Mouse (Mus musculus) layer of hippocampus, adult 9-10 months (tissue): ENCODE results near the gene Ip6k3.

Experiments used
- DNase-seq: peaks from one replicate; pipeline ENCODE4 v3.0.0; 2022; ENCODE audit warnings: low spot score

The Ip6k3 gene

GRCm38 (mm10) chr17:27167545-27167944 is at the start of gene Ip6k3:
Gene Ip6k3, minus strand, starts transcription at chr17:27167795.
- DNase-seq: no peak

DNA sequence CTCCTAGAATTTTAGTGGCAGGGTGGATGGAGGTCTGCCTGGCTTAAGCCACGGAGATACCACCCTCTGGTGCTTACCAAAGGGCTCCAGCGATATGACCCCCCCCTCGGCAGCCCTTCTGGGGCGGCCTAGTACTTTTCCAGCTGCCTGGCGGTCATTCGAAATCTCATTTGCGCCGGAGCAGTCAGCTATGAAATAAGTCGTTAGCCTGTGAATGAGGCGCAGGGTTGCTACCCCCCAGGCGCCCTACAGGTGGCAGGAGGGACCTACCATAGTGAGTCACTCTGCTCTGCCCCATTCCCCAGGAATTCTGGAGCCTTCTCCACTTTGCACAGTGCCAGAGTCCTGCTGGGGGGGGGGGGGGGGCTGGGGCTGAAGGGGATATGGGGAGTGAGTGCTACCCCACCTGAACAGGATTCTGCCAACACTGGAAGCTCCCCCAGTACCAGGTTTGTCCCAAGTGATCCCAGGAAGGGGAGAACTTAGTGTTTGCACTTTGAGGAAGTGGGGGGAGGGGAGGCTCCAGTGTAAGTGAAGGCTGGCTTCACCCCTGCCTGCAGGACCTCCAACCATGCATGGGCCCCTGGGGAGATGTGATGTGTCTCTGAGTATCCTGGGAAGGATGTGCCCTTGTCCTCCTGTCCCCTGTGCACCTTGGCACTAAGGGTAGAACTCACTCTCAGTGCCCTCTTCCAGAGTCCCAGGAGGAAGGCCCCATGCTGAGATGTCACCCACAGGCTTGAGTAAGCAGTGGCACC is 45.4 kb upstream of the Ip6k3 start:
- DNase-seq: no peak

GRCm38 (mm10) chr17:27212006-27212405 is 44.4 kb upstream of the Ip6k3 start:
- DNase-seq: no peak

- DNase-seq: no peak
Measured at GRCm38 (mm10) chr17:27207113-27207707, 39.6 kb upstream of the Ip6k3 start.

DNA sequence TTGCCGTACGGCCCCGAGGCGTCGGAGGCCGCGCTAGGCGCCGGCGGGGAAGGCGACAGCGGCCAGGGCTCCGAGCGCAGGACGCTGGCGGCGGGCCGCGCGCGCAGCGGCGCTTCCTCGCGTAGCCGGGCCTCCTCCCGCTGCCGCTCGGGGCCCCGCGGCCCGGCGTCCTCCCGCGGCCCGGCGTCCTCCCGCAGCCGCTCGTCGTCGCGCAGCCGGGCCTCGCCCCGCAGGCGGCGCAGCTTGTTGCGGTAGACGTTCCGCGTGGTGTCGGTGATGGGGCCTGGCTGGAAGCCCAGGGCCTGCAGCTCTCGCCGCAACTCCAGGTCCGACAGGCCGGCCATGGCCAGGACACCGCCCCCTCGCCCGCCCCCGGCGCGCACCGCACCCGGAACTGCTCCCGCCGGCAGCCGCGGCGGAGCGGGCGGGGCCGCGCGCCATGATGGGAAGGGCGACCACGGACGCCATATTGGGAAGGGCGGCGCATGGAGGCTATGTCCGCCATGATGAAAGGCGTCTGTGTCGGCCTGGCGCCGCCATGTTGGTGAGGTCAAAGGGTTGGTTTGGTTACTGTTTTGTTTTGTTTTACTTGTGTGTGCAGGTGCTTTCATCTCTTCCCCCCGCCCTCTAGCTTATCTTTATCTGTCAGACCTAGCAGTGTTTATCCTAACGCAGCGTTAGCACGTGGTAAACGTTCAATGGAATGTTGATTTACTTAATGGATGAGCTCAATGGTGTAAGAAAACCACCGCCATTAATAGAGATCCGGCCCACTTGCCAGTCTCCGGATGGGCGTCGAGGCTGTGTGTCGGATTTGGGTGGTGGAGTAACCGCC is 36.7 kb upstream of the Ip6k3 start, which contains the start of gene Lemd2:
Gene Lemd2, minus strand, starts transcription at position 395 of the 835 bp plus-strand sequence.
- DNase-seq: peak; percentile 87

- no peak for DNase-seq
Measured at GRCm38 (mm10) chr17:27203358-27204074, 35.9 kb upstream of the Ip6k3 start.

- DNase-seq: no peak
Measured at GRCm38 (mm10) chr17:27202919-27203357, 35.3 kb upstream of the Ip6k3 start.

DNA sequence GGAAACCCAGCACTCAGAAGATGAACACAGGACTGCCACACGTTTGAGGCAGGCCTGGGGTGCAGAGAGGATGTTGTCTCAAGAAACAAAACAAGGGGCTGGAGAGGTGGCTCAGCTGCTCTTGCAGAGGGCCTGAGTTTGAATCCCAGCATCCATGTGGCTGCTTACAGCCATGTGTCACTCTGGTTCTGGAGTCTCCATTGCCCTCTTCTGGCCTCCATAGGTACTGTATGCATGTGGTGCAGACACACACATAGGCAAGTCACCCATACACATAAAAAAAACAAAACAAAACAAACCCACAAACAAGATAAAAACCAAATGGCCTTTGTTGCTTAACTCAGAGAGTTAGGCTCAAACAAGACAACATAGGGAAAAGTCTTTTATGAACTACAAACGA is 34.4 kb upstream of the Ip6k3 start:
- DNase-seq: no peak

- DNase-seq: no peak
Measured at GRCm38 (mm10) chr17:27200801-27201200, 33.2 kb upstream of the Ip6k3 start.

- no peak for DNase-seq
Measured at GRCm38 (mm10) chr17:27199864-27200263, 32.3 kb upstream of the Ip6k3 start.

- DNase-seq: no peak
Measured at GRCm38 (mm10) chr17:27199205-27199604, 31.6 kb upstream of the Ip6k3 start.

DNA sequence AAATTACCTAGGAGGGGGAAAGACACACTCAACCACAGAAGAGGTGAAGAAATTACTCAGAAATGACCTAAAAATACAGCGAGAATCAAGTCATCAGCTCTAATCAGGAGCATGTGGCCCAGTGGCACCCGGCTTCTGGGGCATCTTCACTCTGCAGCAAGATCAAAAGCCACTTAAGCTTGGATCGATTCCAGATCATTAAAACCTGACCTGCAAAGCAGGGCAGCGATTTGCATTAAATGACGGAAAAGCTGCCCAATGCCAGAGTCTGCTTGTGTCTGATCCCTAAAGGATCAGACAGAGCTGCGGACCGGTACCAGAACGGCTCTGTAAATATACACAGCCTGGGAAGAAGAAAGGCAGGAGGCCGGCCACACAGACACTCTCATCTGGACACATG is 28.6 kb upstream of the Ip6k3 start:
- DNase-seq: no peak

DNA sequence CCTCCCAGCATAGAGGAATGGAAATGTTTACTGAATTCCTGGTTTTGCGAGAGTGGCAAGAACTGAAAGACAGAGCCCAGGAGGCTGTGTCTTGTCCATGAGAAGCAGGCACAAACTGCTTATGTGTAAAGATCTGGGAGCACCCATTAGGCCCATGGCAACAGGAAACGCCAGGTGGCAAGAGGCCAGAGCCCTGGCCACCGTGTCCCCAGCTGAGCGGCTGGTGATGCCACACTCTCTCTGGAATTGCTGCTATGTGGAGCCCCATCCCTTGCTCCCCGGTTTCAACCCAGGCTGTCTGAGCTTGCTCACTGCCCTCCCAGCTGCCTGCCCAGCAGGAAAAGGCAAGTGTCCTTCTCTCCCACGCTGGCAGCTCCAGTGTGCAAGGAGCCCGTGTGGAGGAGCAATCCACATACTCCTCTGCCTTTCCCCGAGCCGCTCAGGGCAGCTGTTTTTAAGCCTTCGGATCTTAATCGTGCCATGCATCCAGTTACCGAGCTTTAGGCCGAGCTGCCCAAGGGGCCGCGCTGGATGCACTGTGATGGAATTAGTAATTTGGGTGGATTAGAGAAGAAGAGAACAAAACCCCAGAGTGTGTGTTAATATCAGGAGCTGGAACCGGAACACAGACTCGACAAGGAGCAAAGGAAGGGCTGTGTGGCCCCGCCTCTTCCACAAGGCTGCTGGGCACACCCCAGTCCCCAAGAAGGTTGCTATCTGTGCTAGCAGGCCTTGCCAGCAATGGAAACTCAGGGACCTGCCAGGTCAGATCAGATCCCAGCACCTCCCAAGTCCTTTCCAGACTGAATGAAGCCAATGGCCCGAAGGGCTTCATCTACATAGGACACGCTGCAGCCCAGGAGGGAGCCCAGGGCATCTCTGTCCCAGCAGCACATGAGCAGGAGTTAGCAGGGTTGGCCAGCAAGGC is 26.9 kb upstream of the Ip6k3 start:
- DNase-seq: no peak

DNA sequence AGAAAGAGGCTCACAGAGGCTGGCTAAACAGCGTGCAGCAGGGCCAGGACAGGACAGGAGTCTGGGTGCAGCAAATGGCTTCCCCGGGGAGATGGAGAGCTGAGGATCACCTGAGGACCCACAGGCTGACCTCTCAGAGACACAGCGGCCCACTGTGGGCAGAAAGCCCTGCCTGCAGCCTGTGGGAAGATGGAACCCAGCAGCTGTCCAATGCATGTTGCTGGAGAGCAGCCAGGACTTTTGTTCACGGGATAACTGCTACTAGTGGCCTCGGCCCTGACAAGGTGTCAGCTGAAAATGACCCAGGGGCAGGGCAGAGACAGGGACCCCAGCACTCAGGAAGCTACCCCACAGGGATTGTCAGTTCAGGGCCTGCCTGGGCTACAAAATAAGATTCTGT is 24.2 kb upstream of the Ip6k3 start:
- DNase-seq: no peak

GRCm38 (mm10) chr17:27191189-27191588 is 23.6 kb upstream of the Ip6k3 start:
- DNase-seq: no peak

- DNase-seq: peak; percentile 29
Measured at GRCm38 (mm10) chr17:27189640-27190216, 22.1 kb upstream of the Ip6k3 start.

DNA sequence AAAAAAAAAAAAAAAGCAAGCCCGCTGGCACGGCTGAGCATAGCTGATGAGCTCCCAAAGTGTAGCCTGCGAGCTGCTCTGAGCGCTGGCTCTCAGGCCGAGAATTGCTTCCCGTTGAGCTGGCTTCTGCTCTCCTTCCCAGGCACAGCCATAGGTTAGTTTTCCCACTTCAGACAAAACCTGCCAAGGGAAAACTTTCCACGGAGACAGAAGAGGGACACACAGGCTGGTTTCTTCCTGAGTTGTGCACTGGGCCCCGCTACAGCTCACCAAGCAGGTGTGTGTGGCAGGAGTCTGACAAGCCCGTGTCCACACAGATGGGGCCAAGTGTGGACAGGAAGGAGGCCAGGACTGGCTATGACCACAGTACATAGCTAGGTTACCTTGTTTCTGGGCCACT is 21.3 kb upstream of the Ip6k3 start:
- no peak for DNase-seq

DNA sequence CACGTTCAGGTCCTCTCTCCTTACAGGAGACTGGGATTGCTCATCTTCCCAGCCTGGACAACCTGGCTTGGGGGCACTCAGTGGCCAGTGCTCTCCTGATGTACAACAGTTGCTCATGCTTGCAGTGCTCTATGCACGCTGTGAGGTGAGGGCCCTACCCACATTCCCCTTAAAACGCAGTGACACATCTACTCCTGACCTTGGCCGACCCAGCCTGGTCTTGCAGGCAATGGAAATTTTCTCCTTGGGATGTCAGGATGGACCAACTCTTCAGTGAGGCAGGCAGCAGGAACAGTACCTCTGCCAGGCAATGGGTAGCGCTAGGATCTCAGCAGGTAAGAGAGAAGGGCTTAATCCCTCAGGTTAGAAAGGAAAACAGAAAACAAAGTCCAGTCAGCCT is 19.5 kb upstream of the Ip6k3 start:
- DNase-seq: no peak

DNA sequence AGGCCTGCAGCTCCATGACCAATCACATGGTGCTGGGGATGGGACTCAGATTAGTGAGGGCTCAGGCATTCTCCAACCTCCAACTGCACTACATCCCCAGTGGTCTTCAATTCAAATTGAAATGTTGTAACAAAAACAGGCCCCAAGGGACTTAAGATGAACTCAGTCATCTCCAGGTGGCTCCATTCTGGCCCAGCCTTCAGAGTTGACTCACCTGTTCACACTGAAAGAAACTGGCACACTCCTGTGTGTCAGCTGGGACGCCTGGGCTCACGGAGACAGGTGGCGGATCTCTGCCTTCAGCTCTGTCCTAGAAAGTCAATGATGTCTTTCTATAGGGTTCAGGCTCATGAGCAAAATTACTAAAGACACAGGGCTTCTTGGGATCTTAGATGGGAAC is 18.5 kb upstream of the Ip6k3 start:
- DNase-seq: no peak

DNA sequence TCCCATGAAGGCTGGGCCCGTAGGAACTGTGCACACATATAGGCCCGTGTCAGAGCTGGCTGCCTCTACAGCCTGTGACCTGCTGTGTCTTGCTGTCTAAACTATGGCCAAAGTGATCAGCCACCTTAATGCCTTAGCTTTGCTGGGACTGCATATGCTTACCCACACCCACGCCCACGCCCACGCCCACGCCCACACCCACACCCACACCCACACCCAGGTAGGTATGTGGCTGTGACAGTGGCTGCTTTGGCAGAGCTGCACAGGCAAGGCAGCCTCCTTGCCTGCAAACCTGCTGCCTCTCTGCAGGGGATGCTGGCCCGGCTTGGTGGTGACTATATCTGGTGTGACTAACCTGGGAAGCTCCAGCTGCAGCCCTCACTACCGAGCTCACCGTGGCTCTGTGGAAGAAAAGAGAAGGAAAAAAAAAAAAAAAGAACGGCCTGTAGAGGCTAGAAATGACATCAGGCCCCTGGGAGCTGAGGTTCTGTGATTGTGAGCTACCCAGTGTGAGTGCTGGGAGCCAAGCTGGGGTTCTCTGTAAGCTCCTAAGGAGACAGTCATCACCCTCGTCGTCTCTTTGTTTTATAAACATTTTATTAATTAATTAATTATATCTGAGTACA is 16.2 kb upstream of the Ip6k3 start:
- no peak for DNase-seq
